Mouse (Mus musculus) lung, embryonic 14.5 days (tissue): ENCODE data around the gene Tmem245. TPM values are rescaled to one million over a fixed set of nuclear protein-coding genes. Genes with fewer than 3 reads are reported as not detected.

Source experiments
- ATAC-seq: fragments of 200-750 bp; cut with Nextera tagmentation; 2 replicates; pipeline ENCODE4 v1.8.0; 2017; ENCODE audit warnings: mild to moderate bottlenecking, moderate TSS enrichment, moderate library complexity; ENCODE audit not compliant: insufficient read depth
- DNase-seq: peaks from one replicate; pipeline ENCODE4 v3.0.0-alpha.2; 2015
- H3K27ac ChIP-seq: fragments of 300-500 bp; sonication (generic); 2 replicates; pipeline ENCODE4 v1.5.1; 2014; ENCODE audit warnings: low read depth, mild to moderate bottlenecking, moderate library complexity
- H3K27me3 ChIP-seq: fragments of 300-500 bp; sonication (generic); 2 replicates; pipeline ENCODE4 v1.6.1; 2014; ENCODE audit warnings: low read length, control low read depth; ENCODE audit not compliant: insufficient read depth
- H3K36me3 ChIP-seq: fragments of 300-500 bp; sonication (generic); 2 replicates; pipeline ENCODE4 v1.6.1; 2014; ENCODE audit warnings: control low read depth; ENCODE audit not compliant: insufficient read depth
- H3K4me1 ChIP-seq: fragments of 300-500 bp; sonication (generic); 2 replicates; pipeline ENCODE4 v1.6.1; 2014; ENCODE audit warnings: antibody characterized with exemption, control low read depth; ENCODE audit not compliant: insufficient read depth
- H3K4me2 ChIP-seq: fragments of 300-500 bp; sonication (generic); 2 replicates; pipeline ENCODE4 v1.6.1; 2014; ENCODE audit warnings: mild to moderate bottlenecking
- H3K4me3 ChIP-seq: fragments of 300-500 bp; sonication (generic); 2 replicates; pipeline ENCODE4 v1.5.1; 2014; ENCODE audit warnings: low read depth, low read length
- H3K9ac ChIP-seq: fragments of 300-500 bp; sonication (generic); 2 replicates; pipeline ENCODE4 v1.6.1; 2014
- H3K9me3 ChIP-seq: fragments of 300-500 bp; sonication (generic); 2 replicates; pipeline ENCODE4 v1.6.1; 2016; ENCODE audit warnings: low read depth, low read length, control low read depth
- CTCF ChIP-seq: IDR thresholded peaks from 2 replicates; pipeline ENCODE4 v1.5.1; 2016; ENCODE audit warnings: antibody characterized with exemption, low read depth
- WGBS: fragments of 180-500 bp; shearing (Covaris S2); extraction: QIAGEN DNeasy Blood & Tissue Kit; methylation state at CpG from one replicate; pipeline ENCODE4 v1.1.7; 2014; 5-methylcytosine and 5-hydroxymethylcytosine counted together
- polyA plus RNA-seq: library from polyadenylated mRNA; unstranded; fragments of >200 nt; fragmentation: Nextera tagmentation; extraction: Ambion mirVana; gene quantifications from 2 replicates; pipeline ENCODE4 v1.2.1, GENCODE M21; 2014

Gene Tmem245
- polyA plus RNA-seq, 1 experiment from 2014 or later, result 12.9 TPM

GRCm38 (mm10) chr4:56943258-56943657, 4.0 kb downstream of the Tmem245 start:
- Histone ChIP-seq H3K27me3 (no peaks in the 10 kb centered on the region), H3K27ac (no peak overlapping the region), H3K9ac (no peak overlapping the region), H3K36me3 (no peaks in the 10 kb centered on the region), H3K4me1 (peaks cover 15% of the 10 kb centered on the region), H3K9me3 (no peaks in the 10 kb centered on the region), H3K4me3 (no peak overlapping the region), H3K4me2 (peak overlapping the region; percentile 10; the same call in 1 of the 2 replicates)
- peak; percentile 56 for DNase-seq
- WGBS, result 50% methylated on average over 1 of the region's 1 CpGs
- no peak for TF ChIP-seq CTCF
- no peak for ATAC-seq

GRCm38 (mm10) chr4:56942567-56942966, 4.7 kb downstream of the Tmem245 start:
- WGBS, result 74% methylated on average over 1 of the region's 1 CpGs
- no peak overlapping the region for H3K9ac ChIP-seq
- no peak for TF ChIP-seq CTCF
- ATAC-seq (no peak), DNase-seq (no peak)
- H3K36me3 ChIP-seq, result 0 out of 2 replicates have a peak, but pooled peaks cover under 1% of the 10 kb centered on the region
- H3K4me1 ChIP-seq, result peaks cover 18% of the 10 kb centered on the region
- no peak overlapping the region for H3K27ac ChIP-seq
- H3K4me3 ChIP-seq, result no peak overlapping the region
- H3K4me2 ChIP-seq, result no peak overlapping the region
- H3K27me3 ChIP-seq, result no peaks in the 10 kb centered on the region
- H3K9me3 ChIP-seq, result no peaks in the 10 kb centered on the region

DNA sequence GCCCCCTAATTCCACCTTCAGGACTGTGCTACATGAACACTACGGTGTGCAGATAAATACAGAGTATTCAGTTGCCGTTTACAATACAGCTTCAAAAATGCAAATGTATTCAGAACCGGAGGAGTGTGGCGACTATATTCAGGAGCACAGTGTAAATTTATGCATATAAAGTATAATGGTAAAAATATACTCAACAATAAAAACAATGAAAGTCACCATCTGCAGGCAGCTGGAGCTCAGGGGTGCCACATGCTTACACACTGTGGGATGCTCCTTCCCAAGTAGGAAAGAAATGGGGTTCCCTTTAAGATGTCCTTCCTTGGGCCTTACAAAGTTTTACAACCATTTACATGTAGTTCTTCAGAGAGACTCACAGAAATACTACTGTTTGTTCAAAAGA, 5.8 kb downstream of the Tmem245 start:
- Histone ChIP-seq H3K4me3 (no peak overlapping the region), H3K9ac (no peak overlapping the region), H3K27me3 (no peaks in the 10 kb centered on the region), H3K4me1 (peaks cover 20% of the 10 kb centered on the region), H3K27ac (no peak overlapping the region), H3K9me3 (no peaks in the 10 kb centered on the region), H3K36me3 (peaks cover 5% of the 10 kb centered on the region; the same call in 1 of the 2 replicates), H3K4me2 (no peak overlapping the region)
- no peak for ATAC-seq
- WGBS, result 85% methylated on average over 4 of the region's 4 CpGs
- no peak for DNase-seq
- TF ChIP-seq CTCF, result no peak

- H3K4me1 ChIP-seq, result 0 out of 2 replicates have a peak, but pooled peaks cover 5% of the 10 kb centered on the region
- no peak overlapping the region for H3K4me2 ChIP-seq
- no peak for TF ChIP-seq CTCF
- H3K36me3 ChIP-seq, result peaks cover 28% of the 10 kb centered on the region
- H3K9me3 ChIP-seq, result no peaks in the 10 kb centered on the region
- ATAC-seq, result no peak
- no peak overlapping the region for H3K27ac ChIP-seq
- H3K4me3 ChIP-seq, result no peak overlapping the region
- WGBS, result 58% methylated on average over 6 of the region's 6 CpGs
- H3K9ac ChIP-seq, result no peak overlapping the region
- no peak for DNase-seq
- no peaks in the 10 kb centered on the region for H3K27me3 ChIP-seq
Measured at GRCm38 (mm10) chr4:56937136-56937535, 10.1 kb downstream of the Tmem245 start.

GRCm38 (mm10) chr4:56935327-56935726, 11.9 kb downstream of the Tmem245 start:
- H3K36me3 ChIP-seq, result peaks cover 34% of the 10 kb centered on the region
- ATAC-seq, result no peak
- no peak for TF ChIP-seq CTCF
- H3K4me3 ChIP-seq, result no peak overlapping the region
- no CpG with 5 or more reads among the region's 1 CpGs for WGBS
- H3K27ac ChIP-seq, result no peak overlapping the region
- no peaks in the 10 kb centered on the region for H3K9me3 ChIP-seq
- no peaks in the 10 kb centered on the region for H3K27me3 ChIP-seq
- no peak overlapping the region for H3K4me2 ChIP-seq
- H3K4me1 ChIP-seq, result 0 out of 2 replicates have a peak, but pooled peaks cover 5% of the 10 kb centered on the region
- no peak overlapping the region for H3K9ac ChIP-seq
- no peak for DNase-seq

DNA sequence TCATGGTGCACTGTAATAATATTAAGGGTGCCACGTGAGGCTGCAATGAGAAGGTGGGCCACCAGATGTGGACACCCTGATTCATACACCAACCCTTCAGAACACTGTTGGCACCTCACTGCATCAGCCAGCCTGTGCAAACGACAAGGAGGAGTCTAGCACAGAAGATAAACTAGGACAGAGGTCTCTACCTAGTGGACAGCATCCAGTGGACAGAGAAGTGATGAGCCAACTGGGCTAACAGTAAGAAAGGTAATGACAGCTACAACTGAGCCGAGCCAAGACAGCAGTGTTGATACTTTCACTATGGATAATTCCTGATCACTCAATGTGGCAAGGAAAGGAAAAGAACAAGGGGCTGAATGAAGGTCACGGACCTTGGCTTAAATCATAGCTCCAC, 14.1 kb downstream of the Tmem245 start:
- Histone ChIP-seq H3K27ac (no peak overlapping the region), H3K36me3 (peaks cover 45% of the 10 kb centered on the region), H3K4me2 (no peak overlapping the region), H3K27me3 (no peaks in the 10 kb centered on the region), H3K4me1 (0 out of 2 replicates have a peak, but pooled peaks cover 5% of the 10 kb centered on the region), H3K4me3 (no peak overlapping the region), H3K9me3 (no peaks in the 10 kb centered on the region), H3K9ac (no peak overlapping the region)
- WGBS, result 89% methylated on average over 4 of the region's 4 CpGs
- no peak for DNase-seq
- no peak for ATAC-seq
- no peak for TF ChIP-seq CTCF

GRCm38 (mm10) chr4:56932096-56932495, 15.1 kb downstream of the Tmem245 start:
- H3K36me3 ChIP-seq, result peaks cover 46% of the 10 kb centered on the region
- ATAC-seq (no peak), DNase-seq (no peak)
- TF ChIP-seq CTCF, result no peak
- H3K27ac ChIP-seq, result no peak overlapping the region
- no peak overlapping the region for H3K4me3 ChIP-seq
- no peaks in the 10 kb centered on the region for H3K4me1 ChIP-seq
- H3K9me3 ChIP-seq, result no peaks in the 10 kb centered on the region
- WGBS, result 58% methylated on average over 7 of the region's 7 CpGs
- no peak overlapping the region for H3K4me2 ChIP-seq
- H3K9ac ChIP-seq, result no peak overlapping the region
- no peaks in the 10 kb centered on the region for H3K27me3 ChIP-seq

DNA sequence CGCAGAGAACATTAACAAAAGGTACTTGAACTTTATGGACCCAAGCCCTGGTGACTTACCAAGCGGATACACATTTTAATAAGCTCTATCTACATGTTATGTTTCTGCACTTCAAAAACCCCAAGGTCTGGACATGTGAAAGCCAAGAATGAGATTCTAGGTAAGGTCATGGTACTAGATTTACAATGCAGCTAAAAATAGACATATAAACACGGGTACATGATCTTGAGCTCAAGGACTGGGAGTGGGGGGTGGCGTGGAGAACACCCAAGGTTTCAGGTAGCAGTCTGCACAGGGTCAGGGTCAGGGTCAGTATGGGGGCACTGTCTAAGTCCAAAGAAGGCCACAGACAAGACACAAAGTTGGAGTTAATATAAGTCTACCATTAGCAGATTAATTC, 16.9 kb downstream of the Tmem245 start:
- Histone ChIP-seq H3K4me3 (no peak overlapping the region), H3K9me3 (no peaks in the 10 kb centered on the region), H3K27ac (no peak overlapping the region), H3K9ac (no peak overlapping the region), H3K36me3 (peaks cover 49% of the 10 kb centered on the region), H3K27me3 (no peaks in the 10 kb centered on the region), H3K4me1 (no peaks in the 10 kb centered on the region), H3K4me2 (no peak overlapping the region)
- 75% methylated on average over 4 of the region's 4 CpGs for WGBS
- no peak for DNase-seq
- no peak for TF ChIP-seq CTCF
- no peak for ATAC-seq
